Mouse (Mus musculus) MEL (cell line): ENCODE results near the gene Gm36864. TPM values are rescaled to one million over a fixed set of nuclear protein-coding genes. Genes with fewer than 3 reads are reported as not detected.

Experiments
- DNase-seq: peaks from one replicate; pipeline ENCODE4 v3.0.0; 2011; ENCODE audit warnings: low read depth, low spot score
- H3K27ac ChIP-seq: 2 replicates; pipeline ENCODE4 v1.5.1; 2012; ENCODE audit warnings: low read depth, mild to moderate bottlenecking, control low read depth, low read length, moderate library complexity; ENCODE audit not compliant: control insufficient read depth
- H3K27me3 ChIP-seq, 2 experiments: fragments of 150-350 bp in 1 of 2; sonication (generic) in 1 of 2; 2 replicates each; pipeline ENCODE4 v1.6.1; 2012; ENCODE audit warnings: low read length in 2 of 2, mild to moderate bottlenecking in 2 of 2, improper control_type of control experiment in 1 of 2, moderate library complexity in 1 of 2; ENCODE audit not compliant: insufficient read depth in 2 of 2, control insufficient read depth in 1 of 2
- H3K36me3 ChIP-seq, 2 experiments: 2 replicates each; pipeline ENCODE4 v1.6.1; 2012 to 2014; ENCODE audit warnings: low read length in 2 of 2, improper control_type of control experiment in 1 of 2, inconsistent platforms in 1 of 2, mild to moderate bottlenecking in 1 of 2; ENCODE audit not compliant: insufficient read depth in 2 of 2, control insufficient read depth in 1 of 2
- H3K4me1 ChIP-seq, 2 experiments: fragments of 150-350 bp in 1 of 2; sonication (generic) in 1 of 2; 2 replicates each; pipeline ENCODE4 v1.6.1; 2012; ENCODE audit warnings: low read length in 2 of 2, improper control_type of control experiment in 1 of 2, mild to moderate bottlenecking in 1 of 2; ENCODE audit not compliant: insufficient read depth in 2 of 2, control insufficient read depth in 1 of 2
- H3K4me3 ChIP-seq, 2 experiments: fragments of 150-350 bp in 1 of 2; sonication (generic) in 1 of 2; 2 replicates each; pipeline ENCODE4 v1.5.1; 2012; ENCODE audit warnings: low read depth in 2 of 2, low read length in 2 of 2, mild to moderate bottlenecking in 2 of 2, moderate library complexity in 2 of 2, control low read depth in 1 of 2, improper control_type of control experiment in 1 of 2; ENCODE audit not compliant: control insufficient read depth in 1 of 2, insufficient read depth in 1 of 2
- H3K79me2 ChIP-seq: 2 replicates; pipeline ENCODE4 v1.6.1; 2012; ENCODE audit warnings: mild to moderate bottlenecking, low read length, moderate library complexity; ENCODE audit not compliant: control insufficient read depth, poor library complexity, insufficient read depth
- H3K9ac ChIP-seq: 2 replicates; pipeline ENCODE4 v1.6.1; 2012; ENCODE audit warnings: low read depth, mild to moderate bottlenecking, control low read depth, low read length, moderate library complexity; ENCODE audit not compliant: control insufficient read depth, poor library complexity, severe bottlenecking
- H3K9me3 ChIP-seq: fragments of 150-350 bp; sonication (generic); replicated peaks from 2 replicates; pipeline ENCODE4 v1.6.1; 2012; ENCODE audit warnings: mild to moderate bottlenecking, low read length, improper control_type of control experiment, moderate library complexity; ENCODE audit not compliant: insufficient read depth
- BHLHE40 ChIP-seq: IDR thresholded peaks from 2 replicates; pipeline ENCODE4 v1.6.1; 2012; ENCODE audit warnings: low read depth, mild to moderate bottlenecking, inconsistent platforms, low read length, improper control_type of control experiment, borderline replicate concordance
- CHD1 ChIP-seq: IDR thresholded peaks from 2 replicates; pipeline ENCODE4 v1.6.1; 2012; ENCODE audit warnings: low read depth, mild to moderate bottlenecking, inconsistent platforms, low read length, improper control_type of control experiment
- CHD2 ChIP-seq: IDR thresholded peaks from 2 replicates; pipeline ENCODE4 v1.6.1; 2011; ENCODE audit warnings: low read length, improper control_type of control experiment
- CTCF ChIP-seq, 3 experiments: IDR thresholded peaks in 2 of 3; conservative IDR thresholded peaks in 1 of 3; 2 replicates each; pipeline ENCODE4 v1.5.1; 2011 to 2012; ENCODE audit warnings: low read length in 3 of 3, low read depth in 2 of 3, mild to moderate bottlenecking in 2 of 3, improper control_type of control experiment in 1 of 3, inconsistent platforms in 1 of 3, mixed read lengths in 1 of 3, moderate library complexity in 1 of 3; ENCODE audit not compliant: control insufficient read depth in 1 of 3, insufficient read depth in 1 of 3, poor library complexity in 1 of 3, severe bottlenecking in 1 of 3
- EP300 ChIP-seq, 2 experiments: IDR thresholded peaks; 2 replicates each; pipeline ENCODE4 v1.6.1; 2011; ENCODE audit warnings: improper control_type of control experiment in 2 of 2, low read length in 2 of 2, low read depth in 1 of 2, mild to moderate bottlenecking in 1 of 2
- HCFC1 ChIP-seq: IDR thresholded peaks from 2 replicates; pipeline ENCODE4 v1.6.1; 2012; ENCODE audit warnings: low read depth, mild to moderate bottlenecking, inconsistent platforms, low read length, improper control_type of control experiment, moderate library complexity
- MAX ChIP-seq: IDR thresholded peaks from 2 replicates; pipeline ENCODE4 v1.6.1; 2011; ENCODE audit warnings: low read length, improper control_type of control experiment
- MAZ ChIP-seq: IDR thresholded peaks from 2 replicates; pipeline ENCODE4 v1.6.1; 2012; ENCODE audit warnings: low read depth, mild to moderate bottlenecking, inconsistent platforms, low read length, improper control_type of control experiment
- MXI1 ChIP-seq: IDR thresholded peaks from 2 replicates; pipeline ENCODE4 v1.6.1; 2011; ENCODE audit warnings: mild to moderate bottlenecking, low read depth, low read length, improper control_type of control experiment
- MYB ChIP-seq: IDR thresholded peaks from 2 replicates; pipeline ENCODE4 v1.6.1; 2011; ENCODE audit warnings: mild to moderate bottlenecking, low read depth, low read length, improper control_type of control experiment
- MYC ChIP-seq: IDR thresholded peaks from 2 replicates; pipeline ENCODE4 v1.6.1; 2011; ENCODE audit warnings: low read depth, mild to moderate bottlenecking, low read length, improper control_type of control experiment, moderate library complexity
- NRF1 ChIP-seq: IDR thresholded peaks from 2 replicates; pipeline ENCODE4 v1.6.1; 2014; ENCODE audit warnings: low read depth, mild to moderate bottlenecking, inconsistent platforms, low read length, improper control_type of control experiment, moderate library complexity; ENCODE audit not compliant: poor library complexity, insufficient read depth, severe bottlenecking
- POLR2AphosphoS2 ChIP-seq: IDR thresholded peaks from 2 replicates; pipeline ENCODE4 v1.6.1; 2011; ENCODE audit warnings: low read length, improper control_type of control experiment
- POLR2AphosphoS5 ChIP-seq: IDR thresholded peaks from 2 replicates; pipeline ENCODE4 v1.6.1; 2012; ENCODE audit warnings: low read depth, borderline replicate concordance, mild to moderate bottlenecking, inconsistent platforms, low read length, moderate library complexity, mixed read lengths
- SIN3A ChIP-seq: IDR thresholded peaks from 2 replicates; pipeline ENCODE4 v1.6.1; 2012; ENCODE audit warnings: low read length, improper control_type of control experiment, inconsistent platforms
- TBP ChIP-seq: IDR thresholded peaks from 2 replicates; pipeline ENCODE4 v1.8.0; 2011; ENCODE audit warnings: low read depth, low read length, improper control_type of control experiment
- UBTF ChIP-seq: IDR thresholded peaks from 2 replicates; pipeline ENCODE4 v1.6.1; 2012; ENCODE audit warnings: low read depth, mild to moderate bottlenecking, inconsistent platforms, low read length, improper control_type of control experiment, moderate library complexity, borderline replicate concordance; ENCODE audit not compliant: insufficient read depth
- ZC3H11A ChIP-seq: IDR thresholded peaks from 2 replicates; pipeline ENCODE4 v1.6.1; 2012; ENCODE audit warnings: low read depth, mild to moderate bottlenecking, inconsistent platforms, low read length, improper control_type of control experiment
- ZKSCAN1 ChIP-seq: IDR thresholded peaks from 2 replicates; pipeline ENCODE4 v1.6.1; 2012; ENCODE audit warnings: low read depth, mild to moderate bottlenecking, inconsistent platforms, low read length, improper control_type of control experiment, moderate library complexity
- ZMIZ1 ChIP-seq: IDR thresholded peaks from 2 replicates; pipeline ENCODE4 v1.6.1; 2012; ENCODE audit warnings: low read depth, mild to moderate bottlenecking, inconsistent platforms, low read length, improper control_type of control experiment, moderate library complexity
- ZNF384 ChIP-seq: IDR thresholded peaks from 2 replicates; pipeline ENCODE4 v1.6.1; 2012; ENCODE audit warnings: low read depth, mild to moderate bottlenecking, inconsistent platforms, low read length, improper control_type of control experiment
- polyA plus RNA-seq, 2 experiments: library from polyadenylated mRNA; stranded (reverse) in 1 of 2; unstranded in 1 of 2; fragments of >175 nt in 1 of 2; fragments of >200 nt in 1 of 2; gene quantifications; 2 replicates each; pipeline versions ENCODE4 v1.2.1 to v1.2.4; 2012; ENCODE audit warnings: low replicate concordance in 2 of 2, low read depth in 1 of 2; ENCODE audit not compliant: insufficient read length in 2 of 2, insufficient read depth in 1 of 2, missing spikeins in 1 of 2
- total RNA-seq: library from RNA; depleted of rRNA; stranded (reverse); fragments of 300-350 nt; gene quantifications from 2 replicates; pipeline ENCODE4 v1.2.3, GENCODE M21; 2012

Gene Gm36864
- total and polyA plus RNA-seq, 3 experiments, result 0.08 TPM; not detected in 2

GRCm38 (mm10) chr7:44246055-44246983 lies 10.3 kb downstream of the Gm36864 start, which contains the start of the genes 1700028J19Rik and 2410002F23Rik (continued):
- TF ChIP-seq BHLHE40, result no peak
- TF ChIP-seq EP300 (IDR thresholded peaks at IDR 0.05; ENCODE audit: low read depth in 1 of 2, low read length in 2 of 2), result no peak
- peak; percentile 78; the same call in 1 of the 2 replicates for TF ChIP-seq SIN3A
- TF ChIP-seq ZNF384, result no peak
- TF ChIP-seq UBTF, result no peak
- TF ChIP-seq CHD2, result no peak
- peak; percentile 98 for TF ChIP-seq ZMIZ1
- no peak for TF ChIP-seq ZC3H11A
- no peak for TF ChIP-seq ZKSCAN1
- TF ChIP-seq POLR2AphosphoS5, result peak; percentile 98
- TF ChIP-seq MAZ, result peak; percentile 81; the same call in 1 of the 2 replicates
- peak in 1 of 3 experiments; percentile 23; a peak in 1 of 6 replicates for TF ChIP-seq CTCF (IDR thresholded peaks at IDR 0.05 in 2 of 3, conservative IDR thresholded peaks at IDR 0.05 in 1 of 3; ENCODE audit: control insufficient read depth in 1 of 3, insufficient read depth in 1 of 3, low read depth in 2 of 3, low read length in 3 of 3, poor library complexity in 1 of 3, severe bottlenecking in 1 of 3)

DNA sequence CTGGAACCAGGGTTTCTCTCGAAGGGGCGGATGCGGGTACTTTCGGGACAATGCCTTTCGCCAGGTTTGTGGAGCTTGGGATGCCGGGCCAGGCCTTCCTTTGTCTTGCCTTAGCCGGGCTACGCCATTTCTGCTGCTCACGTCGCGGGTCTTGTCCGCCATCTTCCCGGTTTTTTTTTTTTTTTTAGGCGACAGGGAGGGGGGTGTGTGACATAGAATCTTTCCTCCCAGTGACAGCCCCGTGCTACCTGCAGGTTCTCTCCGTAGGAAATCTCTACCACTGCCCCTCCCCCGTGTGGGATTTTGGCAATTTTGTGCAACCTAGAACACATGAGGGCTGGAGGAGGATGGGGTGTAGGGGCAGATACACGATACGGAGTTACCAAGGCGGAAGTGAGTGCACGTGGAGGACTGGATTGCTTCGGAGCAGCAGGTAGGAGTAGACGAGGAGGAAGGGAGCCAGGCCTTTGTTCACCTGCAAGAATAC lies 11.1 kb downstream of the Gm36864 start:
- TF ChIP-seq MYC (peak; percentile 96), MXI1 (peak; percentile 96), POLR2AphosphoS2 (no peak), ZKSCAN1 (no peak), NRF1 (no peak), TBP (no peak), CHD1 (0 out of 2 replicates have a peak, but pooled peaks have one; percentile 23), MYB (no peak), MAX (peak; percentile 93), HCFC1 (peak; percentile 32; the same call in 1 of the 2 replicates), ZNF384 (peak; percentile 92)
- H3K27me3 ChIP-seq, result no peaks in the 10 kb centered on the region
- H3K79me2 ChIP-seq, result peaks cover 27% of the 10 kb centered on the region
- H3K9ac ChIP-seq, result peak overlapping the region; percentile 79
- peak overlapping the region; percentile 67 to 74 for H3K4me3 ChIP-seq
- peak; percentile 76 for DNase-seq
- peaks cover 12 to 15% of the 10 kb centered on the region in 2 experiments for H3K36me3 ChIP-seq
- no peaks in the 10 kb centered on the region for H3K9me3 ChIP-seq
- H3K27ac ChIP-seq, result peak overlapping the region; percentile 64
- peaks cover 0 to 15% of the 10 kb centered on the region in 2 experiments; a peak in 2 of 4 replicates for H3K4me1 ChIP-seq
